Mouse (Mus musculus) naive thymus-derived CD4-positive, alpha-beta T cell, adult 5 months (primary cell): ENCODE measurements around the gene Eps15l1. TPM values are rescaled to one million over a fixed set of nuclear protein-coding genes. Genes with fewer than 3 reads are reported as not detected.

ENCODE experiments used
- polyA plus RNA-seq: library from polyadenylated mRNA; unstranded; fragments of 100-300 nt; shearing (Covaris generic); gene quantifications from one replicate; pipeline ENCODE4 v1.2.1, GENCODE M21; 2017

Gene Eps15l1
- 47.8 TPM for polyA plus RNA-seq

GRCm38 (mm10) chr8:72421362-72422335 is at the start of gene Eps15l1:
Gene Eps15l1 (minus strand): TSS chr8:72421460.

GRCm38 (mm10) chr8:72443338-72443993 is 22.2 kb upstream of the Eps15l1 start, which contains the start of the genes Calr3 and 1700030K09Rik:
Gene Calr3 (minus strand): TSS chr8:72443870.
Gene 1700030K09Rik (plus strand): TSS chr8:72443880.

GRCm38 (mm10) chr8:72318801-72319322 is 102.4 kb downstream of the Eps15l1 start, which contains the start of gene Klf2:
Gene Klf2 (plus strand): TSS chr8:72319033.

GRCm38 (mm10) chr8:72305210-72305905 is 115.9 kb downstream of the Eps15l1 start, which contains the start of gene Gm10282:
Gene Gm10282 (minus strand): TSS chr8:72305260.

Other genes starting within 250 kb of the Eps15l1 start
- gene Hsh2d, start 231.8 kb downstream of the Eps15l1 start, polyA plus RNA-seq = 13.2 TPM
- not detected for gene Cib3, start 208.6 kb downstream of the Eps15l1 start, polyA plus RNA-seq
- gene Gm11034, start 207.8 kb downstream of the Eps15l1 start, polyA plus RNA-seq = not detected
- gene Fam32a, start 201.7 kb downstream of the Eps15l1 start, polyA plus RNA-seq = 94.0 TPM
- 157 TPM for gene Ap1m1, start 181.4 kb downstream of the Eps15l1 start, polyA plus RNA-seq
- gene Gm10282, start 116.2 kb downstream of the Eps15l1 start, polyA plus RNA-seq = 2.4 TPM
- gene Klf2, start 102.4 kb downstream of the Eps15l1 start, polyA plus RNA-seq = 1,247 TPM
- gene Calr3, start 22.4 kb upstream of the Eps15l1 start, polyA plus RNA-seq = 0.35 TPM
- 3.9 TPM for gene 1700030K09Rik, start 22.4 kb upstream of the Eps15l1 start, polyA plus RNA-seq
- 97.2 TPM for gene Cherp, start 53.8 kb upstream of the Eps15l1 start, polyA plus RNA-seq
- gene Slc35e1, start 71.2 kb upstream of the Eps15l1 start, polyA plus RNA-seq = 101 TPM
- 24.9 TPM for gene Med26, start 126.8 kb upstream of the Eps15l1 start, polyA plus RNA-seq
- gene Smim7, start 149.6 kb upstream of the Eps15l1 start, polyA plus RNA-seq = 75.8 TPM
- 2.9 TPM for gene Tmem38a, start 150.6 kb upstream of the Eps15l1 start, polyA plus RNA-seq
- 0.07 TPM for gene Nwd1, start 225.3 kb upstream of the Eps15l1 start, polyA plus RNA-seq